Mouse (Mus musculus) retina, postnatal 1 day (tissue): ENCODE data around the gene Dync2h1.
"Not testable (repeated sequence)": the region's sequence is repeated elsewhere in the genome, so short reads cannot be mapped to it uniquely, and the experiment has no call there.

Experiments
- DNase-seq: peaks from one replicate; pipeline ENCODE4 v3.0.0-alpha.2; 2012

Gene Dync2h1

DNA sequence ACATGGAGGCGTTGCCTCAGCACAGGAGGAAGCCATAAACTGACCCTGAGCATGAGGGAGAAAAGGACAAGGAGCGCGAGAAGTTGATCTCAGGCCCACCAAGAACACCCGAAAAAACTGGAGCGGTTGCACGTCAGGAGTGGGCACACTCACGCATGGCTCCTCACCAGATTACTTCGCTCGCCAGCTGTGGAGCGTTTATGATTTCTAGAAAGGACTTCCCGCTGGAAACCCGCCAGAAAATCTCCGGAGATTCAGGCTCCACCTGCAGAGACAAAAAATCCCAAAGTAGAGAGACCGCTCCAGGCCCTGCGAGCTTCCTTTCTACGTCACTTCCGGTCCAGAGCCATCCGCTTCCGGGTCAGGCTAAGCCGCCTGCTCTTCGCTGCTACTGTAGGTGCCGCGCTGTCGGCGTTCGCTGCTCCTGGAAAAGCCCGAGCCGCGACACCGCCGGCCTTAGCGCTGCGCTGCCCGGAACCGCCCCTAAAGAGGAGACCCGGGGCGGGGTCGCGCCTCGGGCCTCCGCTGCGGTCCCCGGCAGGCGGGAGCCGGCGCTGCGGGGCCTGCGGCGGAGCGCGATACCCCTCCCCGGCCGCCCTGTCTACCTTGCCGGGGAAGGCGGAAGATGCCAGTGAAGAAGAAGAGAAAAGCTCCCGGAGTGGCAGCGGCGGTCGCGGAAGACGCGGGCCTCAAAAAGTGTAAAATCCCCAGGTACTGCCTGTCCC lies at the start of gene Dync2h1, which contains the start of gene Dcun1d5:
TSS of gene Dync2h1 (minus strand) at position 275 of the 725 bp plus-strand sequence.
TSS of gene Dcun1d5 (plus strand) at position 349 of the 725 bp plus-strand sequence.
- peak; percentile 97 for DNase-seq

DNA sequence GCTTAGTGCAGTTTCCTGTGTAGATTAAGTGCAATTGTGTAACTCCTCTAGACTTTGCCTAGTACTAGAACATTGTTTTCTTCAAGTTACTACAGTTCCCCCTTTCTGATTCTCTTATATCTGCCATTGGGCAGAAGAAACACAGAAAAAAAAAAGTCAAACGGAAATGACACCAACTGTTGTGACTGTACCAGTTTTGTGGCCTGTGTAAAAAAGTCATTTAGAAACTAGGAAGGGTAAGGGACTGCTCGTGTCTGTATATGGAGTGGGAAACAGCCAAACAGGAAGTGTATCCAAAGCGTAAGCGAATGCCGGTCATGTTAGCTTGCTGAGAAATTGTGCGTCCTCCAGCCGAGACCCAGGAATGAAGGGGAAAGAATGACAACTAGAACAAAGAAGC lies 37.2 kb upstream of the Dync2h1 start:
- no peak for DNase-seq

DNA sequence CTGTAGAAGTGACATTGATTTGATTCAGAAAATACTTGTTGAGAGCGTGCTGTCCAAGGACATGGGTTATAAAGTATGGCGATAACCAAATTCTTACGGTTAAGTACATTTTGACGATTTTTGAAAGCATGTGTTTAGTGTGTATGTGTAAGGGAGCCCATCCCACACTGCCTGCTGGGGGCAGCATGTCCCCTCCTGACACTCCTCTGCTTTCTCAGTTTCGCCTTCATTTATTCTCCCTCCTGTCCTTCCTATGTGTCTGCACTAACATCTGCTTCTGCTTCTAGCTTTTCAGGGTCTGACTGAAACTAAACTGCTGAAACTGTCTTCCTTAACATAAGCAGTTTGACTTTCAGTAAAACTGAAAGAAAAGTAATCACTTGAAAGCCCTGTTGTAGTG lies 36.8 kb upstream of the Dync2h1 start:
- DNase-seq, result no peak

DNA sequence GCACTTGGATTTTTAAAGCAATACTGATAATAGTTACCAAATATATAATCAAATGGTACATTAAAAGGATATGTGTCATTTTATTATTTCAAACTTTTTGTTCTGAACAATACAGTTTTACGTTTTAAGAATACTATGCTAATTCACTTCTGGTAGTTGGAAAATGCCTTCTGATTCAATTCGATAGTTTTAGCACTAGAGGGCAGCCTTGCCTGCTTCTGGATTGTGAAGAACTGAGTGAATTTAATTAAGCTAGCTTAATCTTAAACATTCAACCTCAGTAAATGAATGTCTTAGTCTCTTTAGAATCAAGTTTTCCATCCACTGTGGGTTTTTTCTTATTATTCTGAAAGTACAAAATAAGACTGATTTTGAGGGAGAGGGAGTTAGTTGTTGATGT lies 32.0 kb upstream of the Dync2h1 start:
- DNase-seq, result peak; percentile 4

DNA sequence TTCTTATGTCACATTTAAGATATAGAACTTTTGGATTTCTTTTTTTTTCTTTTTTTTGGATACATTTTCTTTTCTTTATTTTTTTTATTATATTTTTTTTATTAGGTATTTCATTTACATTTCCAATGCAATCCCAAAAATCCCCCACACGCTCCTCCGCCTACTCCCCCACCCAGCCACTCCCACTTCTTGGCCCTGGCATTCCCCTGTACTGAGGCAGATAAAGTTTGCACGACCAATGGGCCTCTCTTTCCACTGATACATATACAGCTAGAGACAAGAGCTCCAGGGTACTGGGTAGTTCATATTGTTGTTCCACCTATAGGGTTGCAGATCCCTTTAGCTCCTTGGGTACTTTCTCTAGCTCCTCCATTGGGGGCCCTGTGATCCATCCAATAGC lies 6.4 kb upstream of the Dync2h1 start:
- DNase-seq, result not testable (repeated sequence)

DNA sequence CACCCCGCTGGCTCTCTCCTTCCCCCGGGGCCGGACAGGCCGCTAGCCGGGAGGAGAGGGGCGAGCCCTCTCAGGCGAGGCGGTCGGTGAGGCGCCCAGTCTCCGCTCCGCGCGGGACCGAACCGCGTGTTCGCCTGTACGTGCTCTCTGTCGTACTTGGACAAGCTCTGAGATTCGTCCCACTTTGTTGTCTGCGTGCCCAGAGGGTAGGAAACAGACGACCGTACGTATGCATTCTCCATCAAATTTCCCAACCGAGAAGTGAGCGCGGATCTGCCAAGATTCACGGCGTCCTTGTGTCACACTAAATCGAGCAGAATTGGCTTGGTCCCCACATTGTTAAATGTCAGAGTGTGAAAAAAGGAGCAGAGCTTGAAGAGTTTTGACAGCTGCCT lies 648 bp upstream of the Dync2h1 start:
- no peak for DNase-seq

DNA sequence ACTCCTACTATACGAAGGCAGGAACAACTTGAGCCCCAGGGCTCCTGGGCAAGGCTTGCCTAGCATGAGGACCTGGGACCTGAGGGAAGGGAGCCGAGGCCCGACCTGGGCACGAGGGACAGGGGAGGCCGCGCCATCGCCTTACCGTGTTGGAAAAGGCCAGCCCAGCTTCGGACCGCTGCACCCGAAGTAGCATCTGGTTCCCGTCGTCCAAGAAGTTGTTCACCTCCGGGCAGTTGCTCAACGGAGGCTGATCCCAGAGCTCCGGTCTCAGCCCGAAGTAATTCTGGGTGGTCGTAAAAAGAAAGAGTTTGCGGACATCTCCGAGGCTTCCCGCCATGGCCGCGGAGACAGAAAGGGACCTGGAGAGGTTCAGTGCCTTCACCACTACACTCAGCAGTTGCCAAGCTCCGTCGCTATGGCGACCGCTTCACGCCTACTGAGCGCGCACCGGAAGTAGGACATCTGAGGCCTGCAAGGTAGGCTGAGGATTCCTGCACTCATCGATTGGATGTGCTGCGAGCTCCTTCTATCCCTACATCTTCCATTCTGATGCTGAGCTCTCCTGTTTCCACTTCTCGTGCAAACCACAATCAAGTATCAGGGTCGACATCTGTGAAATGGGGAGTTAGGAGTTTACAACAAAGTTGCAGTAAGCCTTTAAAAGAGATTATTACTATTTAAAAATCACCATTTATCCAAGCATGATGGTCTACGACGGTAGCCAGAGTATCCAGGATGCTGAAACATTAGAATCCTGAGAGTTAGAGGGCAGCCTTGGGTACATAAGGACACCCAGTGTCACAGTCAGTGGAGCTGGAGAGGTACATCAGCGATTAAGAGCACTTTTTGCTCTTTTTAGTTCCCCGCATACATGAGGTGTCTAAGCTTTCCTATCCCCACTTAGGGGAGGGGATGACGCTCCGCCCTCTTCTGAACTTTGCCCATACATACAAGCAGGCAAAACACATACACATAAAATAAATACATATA lies 7.3 kb downstream of the Dync2h1 start:
- peak; percentile 97 for DNase-seq

DNA sequence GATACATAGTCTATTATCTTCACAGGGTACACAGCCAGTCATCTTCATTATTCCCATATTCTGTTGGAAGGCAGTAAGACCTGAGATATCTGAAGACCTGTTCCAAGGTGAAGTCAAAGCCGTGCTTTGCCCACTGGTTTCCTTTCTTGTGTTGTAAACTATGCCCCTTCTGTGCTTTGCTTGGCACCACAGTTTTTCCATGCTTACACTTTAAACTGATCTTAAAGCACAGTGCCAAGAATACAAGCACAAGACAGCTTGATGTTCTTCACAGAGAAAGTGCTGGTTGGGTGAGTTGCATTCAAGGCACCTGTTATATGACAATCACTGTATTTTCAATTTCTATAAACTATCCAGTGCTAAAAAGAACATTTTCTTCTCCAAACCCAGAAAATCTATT lies 10.5 kb downstream of the Dync2h1 start:
- DNase-seq, result no peak

DNA sequence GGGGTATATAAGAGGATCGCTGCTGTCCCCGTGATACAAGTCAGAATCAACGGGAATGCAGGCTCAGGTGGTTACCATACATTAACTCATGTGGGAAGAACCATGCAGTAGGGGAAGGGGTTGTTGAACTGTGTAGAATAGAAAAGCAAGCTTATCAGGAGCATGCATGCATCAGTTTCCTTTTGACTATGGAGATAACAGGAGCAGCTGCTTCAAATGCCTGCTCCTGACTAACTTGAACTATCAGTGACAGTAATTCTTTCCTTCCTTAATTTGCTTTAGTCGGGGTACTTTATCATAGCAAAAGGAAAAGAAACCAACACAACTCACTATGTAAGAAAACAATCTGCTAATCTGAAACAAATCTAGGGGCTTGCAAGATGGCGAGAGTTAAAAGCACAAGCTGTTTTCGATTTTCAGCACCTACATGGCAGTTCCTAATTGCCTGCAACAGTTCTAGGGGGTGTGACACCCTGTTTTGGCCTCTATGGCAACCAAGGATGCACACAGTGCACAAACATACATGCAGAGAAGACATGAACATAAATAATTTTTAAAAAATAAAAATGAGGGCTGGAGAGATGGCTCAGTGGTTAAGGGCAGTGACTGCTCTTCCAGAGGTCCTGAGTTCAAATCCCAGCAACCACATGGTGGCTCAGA lies 16.8 kb downstream of the Dync2h1 start:
- no peak for DNase-seq

DNA sequence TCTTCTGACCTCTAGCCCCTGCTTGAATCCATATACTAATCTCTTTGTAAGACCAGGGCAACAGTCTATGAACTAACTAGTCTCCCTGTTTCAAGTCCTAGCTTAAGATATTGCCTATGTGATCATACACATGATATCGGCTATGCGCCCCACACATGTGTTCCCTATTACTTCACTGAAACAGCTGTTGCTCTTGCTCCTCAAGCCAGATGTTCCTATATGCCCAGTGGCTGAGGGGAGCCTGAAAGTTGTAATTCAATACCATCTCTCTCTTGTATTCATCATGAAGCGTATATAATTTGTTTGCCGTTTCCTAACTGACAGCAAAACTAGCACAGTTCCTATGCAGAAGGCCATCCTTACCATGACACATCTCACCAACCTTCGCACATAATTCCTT lies 23.6 kb downstream of the Dync2h1 start:
- DNase-seq, result no peak

DNA sequence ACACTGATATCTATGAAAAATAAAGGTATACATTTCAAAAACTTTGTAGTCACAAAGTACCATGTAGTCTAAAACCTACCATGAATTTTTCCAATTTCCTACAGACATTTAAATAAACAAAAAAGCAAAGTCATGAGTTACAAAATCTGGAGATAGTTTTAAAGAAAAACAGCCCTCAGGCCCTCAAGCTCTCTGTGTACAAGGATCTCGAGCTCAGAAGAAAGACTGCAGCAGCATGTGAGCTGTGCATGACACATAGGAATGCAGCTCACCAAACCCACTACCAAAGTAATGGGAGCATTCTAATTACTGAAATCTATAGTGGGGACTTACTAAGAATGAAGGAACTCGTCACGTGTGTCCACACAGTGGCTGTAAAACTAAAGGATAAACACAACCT lies 24.5 kb downstream of the Dync2h1 start:
- no peak for DNase-seq

DNA sequence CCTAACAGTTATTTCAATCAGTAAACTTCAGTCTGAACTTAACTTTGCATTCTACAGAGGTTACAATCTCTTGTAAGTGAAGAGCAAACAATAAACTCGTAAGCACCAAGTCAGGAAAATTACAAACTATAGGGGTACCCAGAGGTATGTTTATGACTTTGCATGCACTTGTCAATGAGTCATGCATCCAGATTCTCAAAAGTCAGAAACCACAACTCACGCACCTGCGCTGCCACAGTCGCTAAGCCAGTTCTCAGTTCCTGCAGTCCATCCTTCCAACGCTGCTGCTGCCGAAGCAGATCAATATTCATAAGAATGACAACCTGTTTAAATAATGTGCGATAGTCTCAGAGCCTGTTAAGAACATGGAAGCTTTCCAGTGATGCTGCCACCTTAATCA lies 25.6 kb downstream of the Dync2h1 start:
- no peak for DNase-seq

DNA sequence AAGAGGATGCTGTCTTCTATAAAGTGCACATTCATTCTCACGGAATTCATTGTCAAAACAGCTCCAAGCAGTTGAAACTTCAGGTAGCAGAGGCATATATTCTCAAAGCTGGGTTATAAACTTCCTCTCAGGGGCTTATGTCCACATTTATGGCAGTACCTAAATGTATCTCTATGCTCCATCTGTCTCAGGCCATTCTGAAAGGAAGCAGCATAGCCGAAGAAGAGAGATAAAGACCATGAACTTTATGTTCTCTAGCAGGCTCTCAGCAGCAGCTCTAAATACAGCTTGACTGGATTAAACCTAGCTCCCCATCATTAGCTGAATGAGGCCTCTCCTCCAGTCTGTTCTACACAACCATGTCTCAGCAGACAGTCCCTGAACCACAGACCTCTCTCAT lies 29.9 kb downstream of the Dync2h1 start:
- DNase-seq, result no peak

DNA sequence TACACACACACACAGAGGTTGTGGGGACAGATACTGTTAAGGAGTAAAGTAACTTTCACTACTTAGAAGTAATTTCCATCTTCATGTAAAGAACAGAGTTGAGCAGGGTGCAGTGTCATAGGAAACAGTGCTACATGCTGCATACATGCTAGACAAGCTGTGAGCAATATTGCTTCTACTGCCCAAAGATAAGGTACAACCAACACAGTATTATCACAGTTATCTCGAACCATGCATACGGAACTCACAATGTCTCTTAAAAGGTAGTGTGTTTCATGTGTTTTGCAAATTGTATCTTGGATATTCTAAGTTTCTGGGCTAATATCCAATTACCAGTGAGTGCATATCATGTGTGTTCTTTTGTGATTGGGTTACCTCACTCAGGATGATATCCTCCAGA lies 61.4 kb downstream of the Dync2h1 start:
- no peak for DNase-seq

DNA sequence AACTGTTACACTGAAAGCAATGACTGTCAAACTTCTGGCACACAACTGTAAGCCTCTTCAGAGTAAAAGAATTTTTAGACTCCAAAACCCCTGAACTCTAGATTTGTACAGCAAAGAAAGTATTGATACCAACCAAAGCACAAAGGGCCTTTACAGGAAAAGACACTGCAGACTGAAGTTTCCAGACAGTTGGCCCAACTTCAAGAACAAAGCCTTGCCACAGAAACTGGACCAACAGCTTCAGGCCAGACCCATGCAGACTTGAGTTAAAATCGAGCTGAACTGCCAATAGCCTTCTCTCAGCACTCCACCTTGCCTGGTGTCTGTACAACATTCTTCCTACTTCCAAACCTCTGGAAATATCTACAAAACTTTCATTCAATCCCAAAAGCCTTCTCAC lies 74.1 kb downstream of the Dync2h1 start:
- DNase-seq, result no peak

DNA sequence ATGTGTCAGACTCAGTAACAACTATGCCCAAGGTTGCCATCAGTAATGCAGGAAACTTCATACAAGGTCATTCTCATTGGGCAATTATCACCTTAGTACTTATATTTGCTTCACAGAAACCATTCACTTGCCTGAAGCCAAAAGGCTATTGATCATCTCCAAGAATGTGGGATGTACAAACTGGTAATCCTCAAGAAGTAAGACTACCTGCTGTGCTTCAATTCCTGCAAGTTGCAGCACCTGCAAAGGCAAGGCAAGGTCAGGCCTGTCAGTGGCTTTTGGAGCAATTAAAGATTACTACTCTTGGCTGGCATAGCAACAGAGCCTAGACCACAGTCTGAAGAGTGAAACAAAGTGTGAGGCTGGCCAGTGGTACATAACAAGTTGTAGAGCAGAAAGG lies 82.9 kb downstream of the Dync2h1 start:
- no peak for DNase-seq

DNA sequence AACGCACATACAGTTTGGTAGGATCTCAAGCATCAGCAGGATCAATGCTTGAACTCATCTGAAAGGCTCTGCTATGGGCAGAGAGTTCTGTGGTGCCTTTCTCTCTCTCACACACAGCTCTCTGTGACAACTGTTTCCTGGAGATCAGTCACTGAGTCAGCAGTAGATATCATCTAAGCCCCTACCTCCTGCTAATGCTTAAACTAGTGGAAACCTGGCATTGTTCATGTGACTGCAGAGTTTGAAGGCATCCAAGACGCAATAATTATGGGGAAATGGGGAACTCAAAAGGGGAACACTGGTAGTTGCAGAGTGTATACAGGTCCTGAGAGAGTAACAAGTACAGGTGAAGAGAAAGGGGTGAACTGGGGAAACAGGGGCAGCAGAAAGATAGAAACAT lies 109.6 kb downstream of the Dync2h1 start:
- no peak for DNase-seq

DNA sequence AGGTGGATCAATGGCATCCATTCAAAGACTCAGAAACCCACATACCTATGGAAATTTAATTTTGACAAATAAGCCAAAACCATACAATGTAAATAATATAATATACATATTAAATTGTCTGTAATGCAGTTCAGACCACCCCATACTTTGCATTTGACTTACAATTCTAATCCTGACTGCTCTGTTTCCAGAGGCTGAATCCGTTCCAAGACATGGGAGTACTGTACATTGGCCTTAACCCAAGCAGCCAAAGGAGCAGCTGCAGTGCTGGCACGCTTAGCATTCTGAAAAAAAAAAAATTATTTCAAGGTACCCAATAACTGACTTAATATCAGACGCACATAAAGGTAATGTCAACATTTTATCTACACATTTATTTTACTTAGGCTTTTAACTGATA lies 113.4 kb downstream of the Dync2h1 start:
- no peak for DNase-seq

DNA sequence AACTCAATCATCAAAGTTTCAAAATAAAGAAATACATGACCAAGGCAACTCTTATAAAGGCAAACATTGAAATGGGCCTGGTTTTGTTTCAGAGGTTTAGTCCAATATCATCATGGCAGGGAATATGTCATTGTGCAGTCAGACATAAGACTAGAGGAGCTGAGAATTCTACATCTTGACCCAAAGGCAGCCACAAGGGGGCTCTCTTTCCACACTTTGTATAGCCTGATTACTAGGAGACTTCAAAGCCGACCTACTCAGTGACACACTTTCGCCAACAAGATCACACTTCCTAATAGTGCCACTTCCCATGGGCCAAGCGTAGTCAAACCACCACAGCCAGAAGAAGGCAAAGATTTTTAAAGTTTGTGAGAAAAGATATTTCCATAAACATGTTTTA lies 133.7 kb downstream of the Dync2h1 start:
- DNase-seq, result peak; percentile 57

DNA sequence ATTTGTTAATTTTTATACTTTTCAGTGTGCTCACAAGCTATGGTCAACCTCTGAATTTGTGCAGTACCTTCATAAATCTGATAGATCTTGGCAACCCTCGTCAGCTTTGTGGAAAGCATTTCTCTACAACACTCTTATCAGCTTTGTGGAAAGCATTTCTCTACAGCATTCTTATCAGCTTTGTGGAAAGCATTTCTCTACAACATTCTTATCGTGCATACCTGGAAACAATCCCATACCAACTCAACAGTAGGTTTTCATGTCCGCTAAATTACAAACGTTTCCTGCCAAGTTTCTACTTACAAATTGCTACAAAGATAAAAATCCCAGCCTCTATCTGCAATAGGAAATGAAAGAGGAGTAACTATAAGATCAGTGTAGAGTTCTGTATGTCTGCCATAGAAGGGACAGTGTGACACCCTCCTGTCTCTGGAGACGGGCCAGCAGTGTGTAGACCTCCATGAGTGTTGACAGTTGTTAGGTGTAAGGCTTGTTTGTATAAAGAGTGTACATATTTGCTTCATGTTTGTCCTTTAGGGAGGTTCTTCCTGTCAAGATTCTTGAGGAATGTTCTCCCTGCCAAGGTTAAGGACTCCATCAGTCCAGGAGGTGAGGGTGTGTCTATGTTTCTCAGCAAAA lies 141.5 kb downstream of the Dync2h1 start:
- no peak for DNase-seq

DNA sequence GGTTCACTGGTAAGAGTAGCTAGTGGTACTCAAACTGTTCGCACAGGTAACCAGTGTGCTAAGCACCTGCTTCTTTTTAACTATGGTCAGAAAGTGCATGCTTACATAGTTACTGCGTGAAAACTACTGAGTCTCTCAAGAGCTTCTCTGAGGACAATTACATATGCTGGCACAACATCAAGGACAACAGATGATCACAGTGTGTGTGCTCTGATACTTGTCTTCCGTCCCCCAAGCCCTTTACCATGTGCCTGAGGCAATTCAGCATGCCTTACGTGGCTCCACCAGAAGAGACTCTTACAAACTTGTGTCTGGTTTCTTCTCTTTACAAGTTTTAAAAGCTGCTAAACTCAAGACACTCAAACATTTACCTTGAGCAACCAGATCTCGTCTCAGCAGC lies 143.0 kb downstream of the Dync2h1 start:
- no peak for DNase-seq

DNA sequence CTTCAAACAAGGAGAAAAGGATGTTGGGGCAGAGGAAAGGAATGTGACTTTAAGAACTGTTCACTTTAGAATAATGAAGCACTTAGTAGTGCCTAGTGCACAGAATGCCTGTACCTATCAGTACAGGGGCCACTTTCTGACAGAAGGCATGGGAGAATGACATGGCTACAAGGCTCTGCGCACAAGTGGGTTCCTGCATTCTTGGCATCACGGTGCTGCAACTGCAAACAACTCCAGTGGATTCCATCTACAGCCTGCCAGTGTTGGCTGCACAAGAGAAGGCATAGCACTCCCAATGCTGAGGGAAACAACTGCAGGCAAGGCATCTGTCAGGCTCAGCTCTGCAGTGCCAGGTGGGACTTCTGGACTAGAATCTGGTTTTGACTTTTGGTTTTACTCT lies 151.7 kb downstream of the Dync2h1 start:
- no peak for DNase-seq

DNA sequence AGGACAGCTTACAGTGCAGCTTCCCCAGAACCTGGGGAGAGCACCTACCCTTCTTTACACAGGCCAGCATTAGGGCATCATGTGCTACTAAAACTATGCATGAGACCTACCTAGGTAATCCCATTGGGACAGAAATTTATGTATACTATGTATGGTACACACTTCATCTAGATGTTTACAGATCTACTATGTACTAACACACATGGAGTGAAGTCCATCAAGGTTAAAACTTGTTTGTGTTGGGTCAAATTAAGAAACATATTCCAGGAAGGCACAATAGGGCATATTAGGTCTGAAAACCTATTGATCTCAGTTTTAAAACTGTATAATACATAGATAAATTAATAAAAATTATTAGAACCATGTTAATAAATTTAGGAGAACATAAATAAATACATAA lies 168.6 kb downstream of the Dync2h1 start:
- DNase-seq, result no peak
